Mouse (Mus musculus): ENCODE results near the gene Rhox7a. TPM values are rescaled to one million over a fixed set of nuclear protein-coding genes. Genes with fewer than 3 reads are reported as not detected.

Gene Rhox7a
- polyA plus RNA-seq, 1 experiment from 2014 or later, result not detected

Other genes starting within 250 kb of the Rhox7a start
- gene Rhox4f, start 224.0 kb upstream of the Rhox7a start, polyA plus RNA-seq (2014; fragmentation: Nextera tagmentation; extraction: Ambion mirVana), result not detected in 2 replicates
- gene Rhox3g, start 203.1 kb upstream of the Rhox7a start, polyA plus RNA-seq (2014; fragmentation: Nextera tagmentation; extraction: Ambion mirVana), result not detected in 2 replicates
- gene Rhox2g, start 188.2 kb upstream of the Rhox7a start, polyA plus RNA-seq (2014; fragmentation: Nextera tagmentation; extraction: Ambion mirVana), result not detected in 2 replicates
- not detected in 2 replicates for gene Rhox4g, start 180.4 kb upstream of the Rhox7a start, polyA plus RNA-seq (2014; fragmentation: Nextera tagmentation; extraction: Ambion mirVana)
- not detected in 2 replicates for gene Rhox3h, start 162.9 kb upstream of the Rhox7a start, polyA plus RNA-seq (2014; fragmentation: Nextera tagmentation; extraction: Ambion mirVana)
- not detected in 2 replicates for gene Rhox2h, start 158.4 kb upstream of the Rhox7a start, polyA plus RNA-seq (2014; fragmentation: Nextera tagmentation; extraction: Ambion mirVana)
- gene Rhox5, start 26.8 kb upstream of the Rhox7a start, polyA plus RNA-seq (2014; fragmentation: Nextera tagmentation; extraction: Ambion mirVana), result 1.8 and 1.9 TPM in 2 replicates
- gene Rhox6, start 4.8 kb upstream of the Rhox7a start, polyA plus RNA-seq (2014; fragmentation: Nextera tagmentation; extraction: Ambion mirVana), result not detected in 2 replicates
- not detected in 2 replicates for gene Rhox8, start 47.3 kb downstream of the Rhox7a start, polyA plus RNA-seq (2014; fragmentation: Nextera tagmentation; extraction: Ambion mirVana)
- not detected in 2 replicates for gene Rhox7b, start 65.5 kb downstream of the Rhox7a start, polyA plus RNA-seq (2014; fragmentation: Nextera tagmentation; extraction: Ambion mirVana)
- not detected in 2 replicates for gene Rhox9, start 70.1 kb downstream of the Rhox7a start, polyA plus RNA-seq (2014; fragmentation: Nextera tagmentation; extraction: Ambion mirVana)
- not detected in 2 replicates for gene Btg1-ps1, start 187.1 kb downstream of the Rhox7a start, polyA plus RNA-seq (2014; fragmentation: Nextera tagmentation; extraction: Ambion mirVana)
- gene Btg1-ps2, start 211.4 kb downstream of the Rhox7a start, polyA plus RNA-seq (2014; fragmentation: Nextera tagmentation; extraction: Ambion mirVana), result not detected in 2 replicates
- not detected in 2 replicates for gene Rhox10, start 234.8 kb downstream of the Rhox7a start, polyA plus RNA-seq (2014; fragmentation: Nextera tagmentation; extraction: Ambion mirVana)

Data from kidney, embryonic 14.5 days (tissue).